Mouse (Mus musculus) retina, embryonic 14.5 days (tissue): ENCODE results near the gene Maml1.

Source experiments
- DNase-seq: peaks from one replicate; pipeline ENCODE4 v3.0.0-alpha.2; 2015; ENCODE audit warnings: low spot score

Maml1 gene

DNA sequence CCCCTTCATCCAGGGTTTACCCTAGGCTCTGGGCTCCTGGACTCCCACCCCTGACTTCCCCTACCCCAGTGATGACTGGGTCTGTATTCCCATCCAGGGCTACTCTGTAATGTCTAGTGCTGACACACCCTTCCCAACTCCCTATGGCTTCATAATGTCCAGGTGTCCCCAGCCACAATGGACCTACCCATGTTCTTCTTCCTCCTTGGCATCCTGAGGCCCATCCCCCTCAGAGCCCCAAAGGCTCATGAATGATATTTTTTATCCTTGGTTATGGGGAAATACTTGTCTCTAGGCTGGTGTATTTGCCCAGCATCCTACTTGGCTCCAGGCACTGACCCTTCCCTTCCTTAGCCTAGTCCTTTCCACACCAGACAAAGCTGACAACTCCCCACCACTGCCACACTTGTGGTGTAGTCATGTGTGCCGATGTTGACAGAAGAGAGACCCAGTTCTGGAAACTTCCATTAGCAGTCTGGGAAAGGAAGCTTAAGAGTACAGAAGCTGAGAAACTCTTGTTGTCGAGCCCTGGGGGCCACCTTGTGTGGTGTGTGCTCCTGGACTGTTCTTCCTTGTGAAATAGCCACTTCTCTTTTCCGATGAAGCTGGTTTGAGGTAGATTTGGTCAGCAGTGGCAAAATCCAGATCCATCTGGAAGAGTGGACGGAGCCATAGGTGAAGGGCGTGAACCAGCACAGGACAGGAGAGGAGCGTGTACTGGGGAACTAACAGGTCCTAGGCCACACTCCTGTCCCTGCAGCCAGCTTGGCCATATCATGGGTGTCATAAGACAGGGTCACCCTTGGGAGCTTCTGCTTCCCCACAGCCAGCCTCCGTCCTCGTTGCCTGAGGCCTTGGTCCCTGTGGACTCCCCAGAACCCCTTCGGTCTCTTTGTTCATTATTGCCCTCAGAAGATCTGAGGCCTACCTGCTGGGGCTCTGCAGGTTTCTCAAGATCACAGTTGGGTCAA is 53.0 kb downstream of the Maml1 start:
- no peak for DNase-seq

DNA sequence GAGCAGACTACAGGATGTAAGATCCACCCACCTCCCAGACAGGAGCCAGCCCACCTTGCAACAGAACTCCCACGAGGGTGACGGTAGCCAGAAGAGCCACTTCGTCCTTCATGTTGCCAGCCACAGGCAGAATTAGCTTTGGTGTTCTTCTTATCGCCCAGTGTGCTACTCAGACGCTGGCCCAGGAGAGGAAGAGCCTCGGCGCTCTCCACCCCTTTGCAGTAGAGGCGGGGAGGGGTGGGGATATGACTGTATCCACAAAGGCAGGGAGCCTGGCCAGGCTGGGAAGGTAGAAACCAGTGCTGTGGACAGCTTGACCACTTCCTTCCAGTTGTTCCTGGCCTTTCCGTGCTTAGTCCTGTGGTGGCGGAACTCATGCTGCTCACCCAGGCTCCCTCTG is 53.8 kb downstream of the Maml1 start, which contains the start of gene Ltc4s:
TSS of gene Ltc4s (minus strand) at position 293 of the 400 bp plus-strand sequence.
- no peak for DNase-seq

DNA sequence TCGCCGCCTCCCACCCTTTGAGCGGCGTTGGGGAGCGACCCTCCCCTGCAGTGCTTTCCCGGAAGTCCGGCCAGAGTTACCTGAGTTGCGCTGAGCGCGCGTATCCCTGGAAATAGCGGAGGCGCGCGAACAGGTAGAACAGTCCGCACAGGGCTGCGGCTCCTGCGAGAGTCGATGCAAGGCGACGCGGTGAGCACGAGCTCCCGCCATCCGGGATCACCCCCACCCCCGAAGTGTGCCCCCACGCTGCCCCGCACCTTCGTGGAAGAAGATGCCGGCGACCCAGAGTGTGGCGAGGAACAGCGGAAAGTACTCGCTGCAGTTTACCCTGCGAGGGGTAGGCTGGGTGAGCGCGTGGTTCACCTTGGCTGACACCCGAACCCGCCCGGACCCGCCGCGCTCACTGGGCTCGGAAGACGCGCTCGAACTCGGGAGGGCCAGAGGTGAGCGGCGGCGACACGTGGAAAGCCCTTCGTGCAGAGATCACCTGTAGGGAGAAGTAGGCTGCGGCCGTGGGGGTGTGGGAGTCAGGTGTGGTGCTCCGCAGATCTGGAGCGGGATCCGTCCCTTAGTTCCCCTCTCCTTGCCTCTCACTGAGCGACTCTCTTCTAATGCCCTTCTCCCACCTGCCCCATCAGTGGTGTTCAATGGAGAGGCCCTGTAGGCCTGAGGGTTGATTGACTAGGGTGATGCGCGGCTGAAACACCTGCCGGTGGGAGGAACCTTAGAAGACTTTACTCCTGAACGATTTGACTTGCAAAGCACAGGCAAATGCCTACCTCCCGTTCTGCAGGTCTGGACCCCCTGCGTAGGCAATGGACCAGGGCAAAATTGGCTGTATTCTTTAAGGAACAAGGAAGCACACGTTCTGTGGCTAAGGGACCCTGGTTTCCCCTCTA is 54.9 kb downstream of the Maml1 start:
- no peak for DNase-seq

DNA sequence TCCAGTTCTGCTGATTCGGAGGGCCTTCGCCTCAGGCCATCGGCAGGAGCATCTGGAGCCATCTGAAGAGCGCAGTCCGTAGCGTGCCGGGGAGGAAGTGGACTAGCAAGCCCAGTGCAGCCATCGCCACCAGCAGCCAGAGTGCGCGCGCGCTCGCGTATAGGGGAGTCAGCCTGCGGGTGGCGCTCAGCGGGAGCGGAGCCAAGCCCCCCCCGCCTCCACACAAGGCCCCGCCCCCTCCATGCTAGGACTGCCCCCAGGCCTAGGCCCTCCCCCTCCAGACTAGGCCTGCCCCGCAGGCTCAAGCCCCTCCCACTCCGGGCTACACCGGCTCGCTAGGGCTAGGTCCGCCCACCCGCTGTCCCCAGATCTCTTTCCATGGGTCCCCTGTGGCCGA is 55.6 kb downstream of the Maml1 start:
- DNase-seq: peak; percentile 87

DNA sequence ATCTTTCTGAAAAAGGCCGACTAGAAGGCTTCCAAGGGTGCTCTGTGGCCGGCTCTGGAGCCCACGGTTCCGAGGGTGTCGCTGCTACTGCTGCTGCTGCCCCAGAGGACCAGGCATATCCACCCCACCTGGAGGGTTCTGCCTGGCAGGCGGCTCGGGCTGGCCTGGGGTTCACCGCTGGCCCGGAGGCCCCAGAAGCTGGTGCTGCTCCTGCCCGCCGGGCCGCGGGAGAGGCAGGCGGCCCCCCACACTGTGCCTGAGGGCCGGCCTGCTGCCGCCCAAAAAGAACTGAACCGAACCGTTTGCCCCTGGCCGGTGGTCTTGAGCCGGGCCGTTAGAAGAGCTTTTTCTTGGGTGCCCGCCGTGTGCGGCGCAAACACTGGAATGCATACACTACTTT is 57.5 kb downstream of the Maml1 start:
- no peak for DNase-seq

DNA sequence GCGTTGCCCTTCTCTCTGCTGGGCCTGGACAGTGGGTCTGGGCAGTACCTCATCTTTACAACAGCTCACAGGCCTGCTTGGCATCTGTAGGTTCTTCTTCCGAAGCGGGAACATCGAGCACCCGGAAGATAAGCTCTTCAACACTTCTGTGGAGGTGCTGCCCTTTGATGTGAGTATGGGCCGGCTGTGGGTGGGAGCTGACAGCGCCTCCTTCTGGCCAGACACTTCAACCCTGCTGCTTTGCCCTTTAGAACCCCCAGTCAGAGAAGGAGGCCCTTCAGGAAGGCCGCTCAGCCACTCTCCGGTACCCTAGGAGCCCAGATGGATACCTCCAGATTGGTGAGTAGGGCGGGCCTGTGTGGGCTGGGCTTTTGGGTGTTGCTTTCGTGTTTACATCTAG is 58.1 kb downstream of the Maml1 start:
- no peak for DNase-seq

DNA sequence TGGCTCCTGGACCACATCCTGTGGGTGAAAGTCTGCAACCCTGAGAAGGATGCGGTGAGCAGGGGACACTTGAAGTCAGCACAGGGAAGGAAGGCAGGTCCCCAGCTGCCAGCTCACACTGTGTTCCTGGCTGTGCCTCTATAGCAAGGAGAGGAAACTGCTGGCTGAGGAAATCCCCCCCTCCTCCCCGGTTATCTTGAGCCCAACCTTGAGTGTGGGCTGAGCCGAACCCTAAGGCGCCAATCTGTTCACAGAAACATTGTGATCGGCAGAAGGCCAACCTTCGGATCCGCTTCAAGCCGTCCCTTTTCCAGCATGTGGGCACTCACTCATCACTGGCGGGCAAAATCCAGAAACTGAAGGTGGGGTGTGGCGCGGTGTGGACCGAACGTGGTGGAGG is 59.1 kb downstream of the Maml1 start:
- DNase-seq: no peak

DNA sequence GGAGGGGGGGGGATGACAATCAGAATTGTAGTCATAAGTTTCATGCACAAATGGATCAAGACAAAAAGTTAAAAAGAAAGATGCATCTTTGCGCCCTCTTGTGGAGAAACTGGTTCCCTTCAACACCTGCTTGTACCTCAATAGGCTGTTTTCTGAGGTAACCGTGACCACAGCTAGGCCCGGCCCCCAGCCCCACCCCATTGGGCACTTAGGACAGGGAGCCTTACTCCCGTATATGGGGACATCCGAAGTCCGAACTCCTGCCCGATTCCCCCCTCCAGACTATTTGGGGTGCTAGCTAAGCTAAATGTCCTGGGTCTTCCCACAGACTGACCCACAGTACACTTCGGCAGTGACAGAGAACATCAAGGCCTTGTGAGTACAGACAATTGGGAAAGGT is 60.7 kb downstream of the Maml1 start:
- DNase-seq: peak; percentile 92

DNA sequence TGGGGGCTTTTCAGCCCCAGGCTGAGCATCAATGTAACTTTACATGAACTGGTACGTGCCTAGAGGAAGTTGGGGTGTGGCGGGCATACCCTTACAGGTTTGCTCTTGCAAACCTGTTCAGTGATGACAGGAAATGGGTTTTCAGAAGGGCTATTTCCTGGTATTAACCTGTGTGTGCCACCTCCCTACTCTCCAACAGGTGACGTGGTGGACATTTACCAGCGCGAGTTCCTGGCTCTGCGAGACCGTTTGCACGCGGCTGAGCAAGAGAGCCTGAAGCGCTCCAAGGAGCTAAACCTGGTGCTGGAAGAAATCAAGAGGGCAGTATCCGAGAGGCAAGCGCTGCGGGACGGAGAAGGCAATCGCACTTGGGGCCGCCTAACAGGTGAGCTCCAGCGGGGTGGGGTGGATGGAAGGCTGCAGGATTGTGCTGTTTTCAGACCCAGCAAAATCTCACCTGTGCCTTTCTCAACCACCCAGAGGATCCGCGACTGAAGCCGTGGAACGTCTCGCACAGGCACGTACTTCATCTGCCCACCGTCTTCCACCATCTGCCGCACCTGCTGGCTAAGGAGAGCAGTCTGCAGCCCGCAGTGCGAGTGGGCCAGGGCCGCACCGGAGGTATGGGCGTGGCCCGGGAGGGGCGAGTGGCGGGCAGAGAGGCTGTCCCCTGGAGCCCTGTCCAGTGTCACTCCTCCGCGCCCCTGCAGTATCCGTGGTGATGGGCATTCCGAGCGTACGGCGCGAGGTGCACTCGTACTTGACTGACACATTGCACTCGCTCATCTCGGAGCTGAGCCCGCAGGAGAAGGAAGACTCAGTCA is 61.4 kb downstream of the Maml1 start:
- no peak for DNase-seq

DNA sequence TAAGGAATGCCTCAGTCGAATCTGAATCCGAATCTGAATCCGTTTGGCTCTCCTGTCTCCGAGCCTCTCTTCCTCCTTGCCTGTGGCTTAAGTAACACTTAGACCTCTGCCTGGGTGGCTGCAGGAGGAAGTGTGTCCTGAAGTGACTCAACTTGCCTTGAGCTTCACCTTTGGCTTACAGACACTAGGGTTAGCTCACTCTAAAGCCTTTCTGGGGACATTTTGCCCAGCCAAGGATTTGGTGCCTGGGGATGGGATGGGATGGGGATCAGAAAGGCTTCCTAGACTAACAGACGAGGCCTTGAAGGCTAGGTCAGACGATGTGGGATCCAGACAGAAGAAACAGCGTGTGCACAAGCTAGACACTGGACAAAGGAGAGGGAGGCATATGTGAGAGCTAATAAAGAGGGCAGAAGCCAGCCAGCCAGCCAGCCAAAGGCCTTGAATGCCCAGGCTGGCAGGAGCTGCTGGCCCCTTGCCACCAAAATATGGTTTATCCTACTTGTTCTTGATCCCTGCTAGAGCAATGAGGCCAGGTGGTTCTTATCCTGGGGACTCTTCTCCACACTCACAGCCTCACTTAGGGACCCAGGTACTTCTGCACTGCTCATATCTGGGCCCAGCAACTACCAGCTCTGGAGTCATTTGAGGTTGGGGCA is 62.7 kb downstream of the Maml1 start:
- no peak for DNase-seq

DNA sequence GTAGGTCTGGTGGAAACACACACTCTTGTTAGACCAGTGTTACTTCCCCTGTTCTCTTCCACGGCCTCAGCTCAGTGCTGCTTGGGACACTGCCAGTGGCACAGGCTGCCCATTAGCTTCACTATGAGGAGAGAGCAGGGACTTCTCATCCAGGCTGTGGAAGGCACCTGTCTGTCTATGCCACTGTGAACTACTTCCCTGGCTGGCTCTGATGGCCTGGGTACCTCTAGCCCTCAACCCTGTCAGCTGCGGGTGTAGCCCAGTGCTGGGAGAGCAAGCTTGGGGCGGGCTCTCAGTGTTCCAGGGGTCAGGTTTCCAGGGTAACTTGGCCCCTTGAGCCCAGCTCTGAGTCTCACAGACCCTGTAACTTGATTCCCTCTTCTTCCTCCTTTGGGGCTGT is 63.3 kb downstream of the Maml1 start:
- no peak for DNase-seq

DNA sequence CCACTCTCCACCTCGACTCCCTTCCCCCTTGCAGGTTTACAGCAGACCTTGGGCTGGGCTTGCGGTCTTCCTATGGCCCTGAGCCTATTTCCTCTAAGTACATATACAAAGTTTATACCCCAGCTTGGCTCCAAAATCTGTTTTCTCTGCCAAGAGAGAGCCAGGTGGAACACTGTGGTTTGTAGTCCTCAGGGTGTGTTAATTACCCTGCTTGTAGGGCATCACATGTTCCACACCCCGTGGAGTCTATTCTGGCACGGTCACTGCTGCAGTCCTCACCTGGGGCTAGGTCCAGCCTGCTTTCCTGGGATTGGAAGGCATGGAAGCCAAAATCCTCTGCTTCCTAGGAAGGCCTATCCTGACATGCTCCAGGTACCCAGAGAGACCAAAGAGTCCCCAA is 64.4 kb downstream of the Maml1 start:
- no peak for DNase-seq

DNA sequence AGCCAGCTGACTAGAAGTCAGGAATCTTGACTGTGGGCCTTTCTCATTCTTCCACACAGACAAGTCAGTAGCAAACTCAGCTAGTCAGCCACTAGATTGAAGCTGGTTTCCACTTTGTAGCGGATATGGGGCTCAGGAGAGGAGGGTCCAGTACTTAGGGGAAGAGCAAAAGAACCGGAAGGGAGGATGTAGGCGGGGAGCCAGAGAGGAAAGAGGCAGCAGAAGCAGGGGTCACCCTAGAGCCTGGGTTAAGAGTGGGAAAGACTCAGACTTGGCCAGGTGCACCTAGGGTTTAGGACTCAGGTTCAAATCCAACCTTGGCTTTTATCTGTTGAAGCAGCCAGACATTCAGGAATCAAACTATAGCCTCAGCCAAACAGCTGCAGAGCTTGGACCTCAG is 64.9 kb downstream of the Maml1 start:
- no peak for DNase-seq

DNA sequence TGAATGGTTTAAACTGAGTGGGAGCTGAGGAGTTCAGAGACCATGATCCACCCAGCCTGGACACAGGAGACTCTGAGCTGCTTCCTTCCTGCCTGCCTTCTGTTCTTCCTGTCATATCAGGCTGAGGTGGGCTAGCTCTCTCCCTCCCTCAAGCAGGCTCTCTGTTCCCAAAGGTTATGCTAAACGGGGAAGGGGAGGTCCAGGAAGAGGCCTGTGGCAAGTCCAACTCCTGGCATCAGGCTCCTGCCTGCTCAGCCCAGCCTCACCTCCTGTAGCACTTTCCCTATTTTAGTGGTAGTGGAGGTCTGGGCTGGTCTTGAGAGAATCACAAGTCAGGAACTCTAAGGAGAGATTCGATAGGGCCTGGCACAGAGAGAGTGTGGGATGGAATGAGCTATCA is 65.7 kb downstream of the Maml1 start:
- DNase-seq: no peak

DNA sequence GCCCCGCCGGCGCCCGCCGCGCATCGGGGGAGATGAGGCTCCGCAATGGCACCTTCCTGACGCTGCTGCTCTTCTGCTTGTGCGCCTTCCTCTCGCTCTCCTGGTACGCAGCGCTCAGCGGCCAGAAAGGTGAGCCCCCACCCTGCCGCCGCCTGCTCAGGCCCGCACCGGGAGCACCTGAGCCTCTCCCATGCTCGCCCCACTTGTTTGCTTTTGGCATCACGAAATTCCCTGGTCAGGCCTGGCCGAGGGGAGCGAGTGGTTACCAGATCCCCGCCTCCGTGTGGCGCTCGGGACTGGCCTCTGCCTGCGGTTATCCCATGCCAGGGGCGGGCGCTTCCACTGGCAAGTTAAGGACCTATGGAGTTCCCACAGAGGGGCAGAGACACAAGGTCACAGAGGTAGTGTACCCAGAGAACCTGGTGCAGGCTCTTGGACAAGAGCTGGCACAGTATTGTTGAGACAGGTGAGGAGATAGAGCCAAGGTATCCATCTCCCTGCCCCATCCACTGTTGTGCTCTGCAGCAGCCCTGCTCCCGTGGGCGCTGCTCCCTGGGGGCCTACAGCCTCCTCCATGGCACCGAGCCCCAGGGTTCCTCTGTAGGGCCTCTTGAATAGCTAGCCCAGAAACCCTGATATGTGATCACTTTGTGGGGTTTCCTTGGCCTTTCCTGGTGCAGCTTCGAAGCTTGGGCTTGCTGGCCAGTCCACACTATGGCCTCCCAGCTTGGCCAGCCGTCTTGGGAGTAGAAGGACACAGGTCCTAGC is 66.3 kb downstream of the Maml1 start:
- DNase-seq: peak; percentile 45

DNA sequence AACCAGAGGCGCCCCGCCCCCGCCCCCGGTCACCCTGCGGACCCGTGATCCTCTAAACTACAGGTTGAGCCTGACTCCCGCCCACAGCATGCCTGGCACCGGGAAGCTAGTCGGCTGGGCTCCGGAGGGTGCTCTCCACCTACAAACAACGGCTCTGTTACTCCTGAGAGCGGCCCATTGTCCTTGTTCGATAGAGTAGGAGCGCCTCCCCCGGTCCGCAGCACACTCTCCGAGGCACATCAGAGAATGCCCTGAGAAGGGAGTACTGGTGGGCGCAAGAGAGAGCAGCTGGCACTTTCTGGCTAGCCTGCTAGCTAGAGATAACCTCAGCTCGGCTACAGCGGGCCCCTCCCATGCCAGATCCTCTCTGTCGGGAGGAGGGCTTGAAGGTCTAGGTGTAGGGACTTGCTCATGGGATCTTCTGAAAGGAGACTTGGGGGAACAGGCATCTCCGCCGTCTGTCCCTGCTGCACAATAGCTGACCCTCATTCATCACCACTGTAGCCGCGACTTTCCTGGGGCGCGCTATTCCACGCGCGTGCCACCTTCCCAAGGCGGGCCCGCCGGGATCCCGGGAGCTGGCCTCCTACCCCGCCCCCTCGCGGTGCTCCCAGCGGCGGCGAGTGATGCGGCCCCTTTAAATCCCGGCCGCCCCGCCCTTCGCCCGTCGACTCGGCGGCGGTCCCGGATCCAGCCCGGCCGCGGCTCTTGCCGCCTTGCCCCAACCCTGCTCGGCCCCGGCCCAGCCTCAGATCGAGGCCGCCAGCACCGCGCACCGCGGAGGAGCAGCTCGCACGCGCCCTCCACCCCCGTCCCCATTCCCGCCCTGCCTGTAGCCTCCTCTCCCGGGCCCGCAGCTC is 67.2 kb downstream of the Maml1 start:
- peak; percentile 81 for DNase-seq

DNA sequence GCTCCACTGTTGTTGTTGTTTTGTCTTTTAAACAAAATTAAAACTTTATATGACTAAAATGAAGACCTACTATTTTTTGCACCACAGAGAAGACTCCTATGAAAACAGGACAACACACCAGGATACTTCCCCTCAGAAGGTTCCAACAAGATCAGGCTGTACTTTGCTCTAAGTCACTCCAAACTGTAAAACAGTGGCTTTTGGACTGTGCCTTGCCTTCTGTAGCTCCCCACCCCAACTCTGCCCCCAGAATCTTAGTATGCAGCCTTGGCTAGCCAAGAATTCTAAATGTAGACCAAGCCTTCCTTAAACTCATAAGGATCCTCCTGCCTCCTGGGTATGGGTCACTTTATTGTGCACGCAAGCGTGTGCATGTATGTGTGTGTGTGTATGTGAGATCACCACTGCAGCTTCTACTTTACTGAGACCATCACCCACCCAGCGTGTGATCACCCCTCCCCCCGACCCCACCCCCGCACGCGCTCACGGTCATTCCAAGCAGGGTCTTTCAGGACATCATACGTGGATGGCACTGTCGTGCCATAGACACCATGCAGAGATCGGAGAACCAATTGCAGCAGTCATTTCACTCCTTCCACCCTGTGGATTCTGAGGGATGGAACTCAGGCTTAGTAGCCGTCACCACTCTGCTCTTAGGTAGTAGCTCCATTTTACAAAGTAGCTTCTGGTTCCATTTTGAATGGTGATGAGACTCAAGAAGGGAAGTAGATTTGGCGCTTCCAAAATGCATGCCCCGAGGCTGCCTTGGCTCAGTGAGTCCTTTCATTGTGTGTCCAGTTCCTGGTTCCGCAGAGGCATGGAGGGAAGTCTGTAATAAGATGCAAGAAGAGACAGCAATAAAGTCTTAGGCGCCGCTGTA is 68.1 kb downstream of the Maml1 start:
- DNase-seq: peak; percentile 42

DNA sequence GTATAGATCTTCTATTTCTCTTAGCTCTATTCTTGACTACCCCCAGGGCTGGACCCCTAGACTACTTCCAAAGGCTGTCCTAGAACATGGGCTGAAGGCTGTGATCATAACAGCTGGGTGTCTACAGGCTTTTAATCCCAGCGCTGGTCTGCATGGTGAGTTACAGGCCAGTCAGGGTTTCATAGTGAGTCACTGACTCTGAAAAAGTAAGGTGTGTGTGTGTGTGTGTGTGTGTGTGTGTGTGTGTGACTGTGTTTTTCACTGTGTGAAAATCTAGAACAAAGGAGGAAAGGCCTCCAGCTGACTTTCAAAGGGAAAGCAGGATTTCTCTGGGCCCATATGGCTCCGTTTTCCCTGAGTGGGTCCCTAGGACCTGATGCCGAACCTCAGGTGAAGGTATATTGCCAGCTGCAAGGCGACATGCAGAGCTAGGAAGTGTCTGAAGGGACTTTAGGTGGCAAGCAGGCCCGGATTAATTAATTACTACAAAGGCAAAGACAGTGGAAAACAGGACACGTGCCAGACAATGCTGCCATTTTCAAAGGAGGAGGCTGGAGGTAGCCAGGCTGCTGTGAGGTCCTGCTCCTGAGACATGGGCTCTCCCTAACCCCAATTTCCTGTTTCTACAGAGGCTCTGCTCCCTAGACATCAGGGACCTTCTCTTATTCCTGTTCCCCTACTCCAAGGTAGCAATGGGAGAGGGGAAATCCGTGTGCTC is 69.4 kb downstream of the Maml1 start:
- DNase-seq: no peak
